Mouse (Mus musculus): ENCODE measurements around the gene Pramel1.
A peak's percentile ranks its signal among the peaks of the same experiment; 100 is the strongest.
"Not testable (repeated sequence)": the region's sequence is repeated elsewhere in the genome, so short reads cannot be mapped to it uniquely, and the experiment has no call there.

The Pramel1 gene

DNA sequence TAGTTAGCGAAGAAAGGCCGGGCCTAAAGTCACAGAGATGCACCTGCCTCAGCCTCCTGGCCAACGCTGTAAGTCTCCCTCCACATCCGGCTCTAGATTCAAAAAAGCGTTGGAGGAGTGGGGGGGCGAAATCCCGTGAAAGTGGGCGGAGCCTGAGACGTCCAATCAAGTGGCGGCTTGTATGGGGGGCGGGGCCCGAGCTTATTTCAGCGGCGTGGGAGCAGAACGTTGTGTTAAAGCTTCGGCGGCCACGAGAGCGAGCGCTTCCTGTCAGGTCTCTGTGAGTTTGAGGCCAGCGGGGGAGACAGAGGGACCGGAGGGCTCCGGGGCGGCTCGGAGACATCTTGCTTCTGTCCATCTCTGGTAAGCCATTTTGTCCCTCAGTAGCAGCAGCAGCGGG lies at the start of gene Pramel1:
Pramel1 (plus strand) TSS at position 248 of the 400 bp plus-strand sequence.
- DNase-seq (ENCODE audit: low read depth, low spot score) = no peak

DNA sequence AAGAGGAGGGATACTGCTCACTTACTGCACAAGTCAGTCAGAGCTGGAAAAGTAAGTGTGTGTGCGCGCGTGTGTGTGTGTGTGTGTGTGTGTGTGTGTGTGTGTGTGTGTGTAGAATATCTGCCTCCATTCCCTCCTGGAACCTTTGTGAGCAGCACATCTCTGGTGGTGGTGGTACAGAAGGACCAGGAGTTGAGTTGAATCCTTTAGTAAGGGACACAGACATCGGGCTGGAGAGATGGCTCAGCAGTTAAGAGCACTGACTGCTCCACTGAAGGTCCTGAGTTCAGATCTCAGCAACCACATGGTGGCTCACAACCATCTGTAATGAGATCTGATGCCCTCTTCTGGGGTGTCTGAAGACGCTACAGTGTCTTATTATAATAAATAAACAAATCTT lies 48.7 kb upstream of the Pramel1 start:
- not testable (repeated sequence) for DNase-seq (ENCODE audit: low read depth, low spot score)

DNA sequence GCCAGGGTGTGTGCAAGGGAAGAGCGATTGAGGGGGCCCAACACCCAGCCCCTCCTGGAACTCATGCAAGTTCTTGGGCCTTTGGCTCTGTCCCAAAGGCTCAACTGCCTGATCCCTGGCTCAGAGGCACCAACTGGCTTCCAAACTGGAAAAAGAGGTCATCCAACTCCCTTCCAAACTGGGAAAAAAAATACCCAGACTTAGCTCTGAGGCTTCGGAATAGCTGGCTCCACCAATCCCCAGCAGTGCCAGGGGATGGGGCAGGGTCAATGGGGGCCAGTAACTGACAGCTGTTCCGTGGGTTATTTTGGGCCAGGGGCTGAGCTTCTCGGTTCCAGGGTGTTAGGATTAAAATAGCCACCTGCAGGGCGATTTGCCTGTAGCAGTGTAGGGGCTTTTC lies 45.5 kb upstream of the Pramel1 start:
- DNase-seq (ENCODE audit: low read depth, low spot score) = no peak

DNA sequence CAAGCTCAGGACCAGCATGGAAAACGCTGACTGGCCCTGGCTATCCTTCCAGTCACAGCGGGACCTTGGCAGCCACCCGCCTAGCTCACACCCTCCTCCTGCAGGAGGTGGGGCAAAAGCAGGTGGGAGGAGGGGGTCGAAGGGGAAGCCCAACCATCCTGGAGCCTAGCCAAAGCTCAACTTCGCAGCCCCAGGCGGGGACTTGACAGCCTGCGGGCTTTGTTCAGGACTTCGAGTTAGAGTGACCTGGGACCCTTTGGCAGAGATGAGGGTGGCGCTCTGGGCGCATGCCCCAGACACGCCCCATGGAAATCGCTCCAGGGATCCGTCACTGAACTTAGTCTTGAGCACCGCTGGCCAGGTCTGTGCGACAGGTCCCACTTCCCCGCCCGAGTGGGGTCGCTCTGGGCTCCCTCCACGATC lies 44.7 kb upstream of the Pramel1 start, which contains the start of gene Lrrc38:
Lrrc38 (plus strand) TSS at position 274 of the 423 bp plus-strand sequence.
- DNase-seq (ENCODE audit: low read depth, low spot score) = no peak

DNA sequence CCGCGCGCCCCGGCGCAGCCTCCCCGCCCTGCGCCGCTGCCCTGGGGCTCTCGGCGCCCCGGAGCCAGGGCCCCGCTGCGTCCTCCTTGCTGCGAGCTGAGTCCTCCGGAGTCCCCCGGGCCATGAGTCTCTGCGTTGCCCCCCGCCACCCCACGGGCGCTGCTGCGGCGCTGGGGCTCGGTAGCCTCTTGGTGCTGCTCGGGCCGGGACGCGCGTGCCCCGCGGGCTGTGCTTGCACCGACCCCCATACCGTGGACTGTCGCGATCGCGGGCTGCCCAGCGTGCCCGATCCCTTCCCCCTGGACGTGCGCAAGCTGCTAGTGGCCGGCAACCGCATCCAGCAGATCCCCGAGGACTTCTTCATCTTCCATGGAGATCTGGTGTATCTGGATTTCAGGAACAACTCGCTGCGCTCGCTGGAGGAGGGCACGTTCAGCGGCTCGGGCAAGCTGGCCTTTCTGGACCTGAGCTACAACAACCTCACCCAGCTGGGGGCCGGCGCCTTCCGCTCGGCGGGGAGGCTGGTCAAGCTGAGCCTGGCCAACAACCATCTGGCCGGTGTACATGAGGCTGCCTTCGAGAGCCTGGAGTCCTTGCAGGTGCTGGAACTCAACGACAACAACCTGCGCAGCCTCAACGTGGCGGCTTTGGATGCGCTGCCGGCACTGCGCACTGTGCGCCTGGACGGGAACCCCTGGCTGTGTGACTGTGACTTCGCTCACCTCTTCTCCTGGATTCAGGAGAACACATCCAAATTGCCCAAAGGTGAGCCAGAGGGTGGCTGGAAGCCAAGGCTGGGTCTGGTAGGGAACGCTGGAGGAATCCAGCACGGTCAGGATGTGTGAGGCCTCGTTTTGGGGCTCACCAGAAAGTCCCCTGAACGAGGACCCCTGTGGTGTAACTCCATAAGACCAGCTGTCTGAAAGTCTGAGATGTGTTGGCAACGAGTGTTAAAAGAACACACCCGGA lies 43.9 kb upstream of the Pramel1 start:
- DNase-seq (ENCODE audit: low read depth, low spot score) = no peak

DNA sequence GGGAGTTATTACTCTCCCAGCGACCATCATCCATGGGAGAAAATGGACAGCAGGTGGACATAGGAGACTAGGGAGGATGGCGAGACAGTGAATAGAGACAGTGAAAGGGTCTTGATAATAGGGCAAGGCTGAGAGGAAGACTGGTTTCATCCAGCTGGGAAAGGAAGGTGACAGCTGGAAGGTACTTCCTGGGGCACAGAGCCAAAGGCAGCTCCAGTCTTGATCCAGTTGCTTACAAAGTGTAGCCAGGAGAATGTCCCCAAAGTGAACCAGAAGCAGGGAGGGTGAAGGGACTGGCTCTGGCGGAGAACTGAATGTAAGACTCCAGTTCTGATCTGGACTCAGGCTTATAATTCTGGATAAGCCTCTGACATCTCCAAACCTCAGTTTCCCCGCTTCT lies 41.9 kb upstream of the Pramel1 start:
- no peak for DNase-seq (ENCODE audit: low read depth, low spot score)

DNA sequence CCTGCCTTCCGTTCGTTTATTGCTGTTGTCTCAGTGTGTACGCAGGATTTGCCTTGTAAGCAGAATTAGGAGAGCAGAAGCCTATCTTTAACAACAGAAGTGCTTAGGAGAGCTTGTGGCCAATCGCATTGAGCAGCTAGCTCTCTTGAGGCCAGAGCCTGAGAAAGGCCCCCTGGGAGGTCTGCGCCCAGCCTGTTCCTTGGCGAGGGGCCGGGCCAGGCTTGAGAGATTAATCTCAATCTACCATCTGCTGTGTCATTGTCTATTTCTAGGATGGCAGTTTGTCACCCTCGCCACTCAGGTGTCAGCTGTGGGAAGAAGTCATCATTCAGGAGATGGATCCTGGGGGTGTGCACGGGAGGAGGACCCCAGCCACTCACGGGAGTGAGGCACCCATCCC lies 32.7 kb upstream of the Pramel1 start:
- no peak for DNase-seq (ENCODE audit: low read depth, low spot score)

DNA sequence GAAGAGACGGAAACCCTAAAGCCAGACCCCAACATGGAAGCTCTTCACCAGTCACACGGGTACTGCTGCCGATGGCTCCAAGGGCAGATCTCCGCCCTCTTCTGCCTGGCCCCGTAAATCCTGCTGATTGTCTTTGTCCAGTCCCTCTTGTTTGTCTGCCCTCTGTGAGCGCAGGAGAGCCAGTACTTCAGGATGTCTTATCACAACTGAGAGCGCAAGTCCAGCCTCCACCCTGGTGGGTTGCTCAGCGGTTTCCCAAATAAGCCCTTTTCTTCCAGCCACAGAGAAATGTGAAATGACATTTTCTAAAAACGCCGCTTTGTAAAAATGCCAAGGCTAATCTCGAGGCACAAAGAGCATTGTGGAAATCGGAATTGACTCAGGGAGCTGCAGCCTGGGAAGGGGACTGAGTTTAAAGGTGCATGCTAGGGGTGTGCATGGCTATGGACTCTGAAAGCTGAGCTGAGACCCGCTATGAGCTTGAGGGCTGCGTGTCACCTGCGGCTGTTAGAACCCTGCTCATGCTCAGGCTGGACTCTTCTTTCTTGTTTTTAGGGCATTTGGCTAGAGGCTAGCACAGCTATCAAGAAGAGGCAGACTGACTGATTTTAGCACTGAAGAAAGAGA lies 27.7 kb upstream of the Pramel1 start:
- no peak for DNase-seq (ENCODE audit: low read depth, low spot score)

DNA sequence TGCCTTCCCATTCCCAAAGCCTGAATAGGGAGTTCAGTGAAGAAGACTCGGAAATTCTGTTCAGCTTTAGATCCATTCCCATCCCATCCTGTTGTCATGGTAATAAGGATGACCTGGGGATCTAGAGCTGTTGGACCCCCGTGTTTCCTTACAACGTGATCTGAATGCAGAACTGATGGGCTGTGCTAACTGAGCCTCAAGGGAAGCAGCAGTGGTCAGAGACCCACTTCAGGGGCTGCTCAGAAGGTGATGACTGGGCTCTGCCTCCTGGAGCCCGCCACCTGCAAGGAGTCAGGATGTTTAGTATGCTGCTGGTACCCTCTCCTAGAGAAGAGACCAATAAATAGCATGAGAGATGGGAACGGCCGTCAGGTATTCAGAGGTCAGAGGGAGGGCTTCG lies 14.7 kb upstream of the Pramel1 start:
- no peak for DNase-seq (ENCODE audit: low read depth, low spot score)

DNA sequence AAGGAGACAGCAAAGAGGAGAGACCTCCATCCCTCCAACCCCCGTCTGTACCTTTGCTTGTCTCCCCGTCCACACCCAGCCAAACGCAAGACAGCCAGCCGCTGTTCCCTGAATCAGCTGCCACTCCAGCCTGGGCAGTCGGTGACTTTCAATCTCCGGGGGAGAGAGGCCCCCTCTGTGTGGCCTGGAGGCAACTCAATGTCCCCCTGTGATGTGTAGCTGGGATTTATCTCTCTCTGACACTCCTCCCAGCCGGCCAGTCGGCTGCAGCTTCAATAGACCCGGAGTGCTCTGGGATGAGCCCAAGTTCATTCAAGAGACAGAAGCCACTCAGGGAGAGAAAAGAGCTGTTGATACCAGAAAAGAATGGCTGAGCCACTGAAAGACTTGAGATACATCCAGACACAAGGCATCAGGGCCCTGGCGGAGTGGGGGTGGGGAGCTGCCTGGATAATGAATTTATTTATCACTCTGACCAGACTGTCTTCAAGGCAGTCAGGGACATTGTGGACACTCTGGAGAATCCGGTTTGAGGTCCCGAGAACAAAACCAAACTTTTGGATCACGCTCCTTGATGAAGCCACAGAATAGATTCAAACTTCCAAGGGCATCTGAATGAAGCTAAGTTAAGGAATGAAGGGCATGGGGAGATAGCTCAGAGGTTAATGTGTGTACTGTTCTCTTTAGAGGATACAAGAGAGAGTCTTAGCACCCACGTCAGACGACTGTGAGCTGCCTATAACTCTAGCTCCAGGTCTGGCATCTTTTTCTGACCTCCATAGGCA lies 14.1 kb upstream of the Pramel1 start:
- DNase-seq (ENCODE audit: low read depth, low spot score) = no peak

DNA sequence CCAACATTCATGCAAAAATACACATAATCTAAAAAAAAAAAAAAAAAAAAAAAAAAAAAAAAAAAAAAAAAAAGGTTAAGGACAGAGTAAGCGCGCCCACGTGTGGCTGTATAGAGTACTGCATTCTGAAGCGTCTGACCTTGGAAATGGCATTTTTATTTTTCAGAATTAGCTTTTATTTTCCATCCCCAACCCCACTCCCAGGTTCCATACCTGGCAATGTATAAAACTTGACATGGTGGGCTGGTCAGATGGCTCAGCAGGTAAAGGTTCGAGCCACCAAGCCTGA lies 13.6 kb upstream of the Pramel1 start:
- DNase-seq (ENCODE audit: low read depth, low spot score) = no peak

DNA sequence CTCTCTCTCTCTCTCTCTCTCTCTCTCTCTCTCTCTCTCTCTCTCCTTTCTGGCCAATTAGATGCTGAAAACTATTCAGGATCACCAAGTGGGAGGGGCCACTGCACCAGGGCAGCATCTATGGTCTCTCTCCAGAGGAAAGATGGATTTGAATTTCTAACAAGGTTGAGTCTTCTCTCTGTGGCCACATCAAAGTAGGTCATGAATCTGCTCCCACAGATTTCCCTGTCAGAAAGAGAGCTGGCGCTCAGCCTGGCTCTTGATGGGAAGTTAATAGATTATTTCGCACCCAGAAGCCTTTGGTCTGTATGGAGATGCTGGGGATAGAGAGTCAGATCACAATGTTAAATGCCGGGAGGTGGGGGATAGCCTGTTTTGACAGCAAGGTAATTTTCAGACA lies 12.1 kb upstream of the Pramel1 start:
- no peak for DNase-seq (ENCODE audit: low read depth, low spot score)

DNA sequence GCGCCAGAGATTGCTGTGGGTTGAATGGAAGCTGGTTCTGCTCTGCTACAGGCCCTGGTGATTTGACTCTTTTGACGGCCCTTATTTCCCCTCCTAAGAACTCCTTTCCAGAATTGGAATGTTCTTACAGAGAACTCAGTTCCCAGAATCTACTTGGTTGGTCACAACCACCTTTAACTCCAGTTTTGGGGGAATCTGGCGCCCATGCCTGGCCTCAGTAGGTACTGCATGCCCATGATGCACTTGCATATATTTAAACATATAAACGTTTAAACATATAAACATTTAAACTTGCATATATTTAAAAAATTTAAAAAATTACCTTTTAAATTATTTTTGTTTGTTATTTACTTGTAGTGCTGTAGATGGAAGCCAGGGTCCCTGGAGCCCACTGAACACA lies 10.6 kb upstream of the Pramel1 start:
- DNase-seq (ENCODE audit: low read depth, low spot score) = no peak

DNA sequence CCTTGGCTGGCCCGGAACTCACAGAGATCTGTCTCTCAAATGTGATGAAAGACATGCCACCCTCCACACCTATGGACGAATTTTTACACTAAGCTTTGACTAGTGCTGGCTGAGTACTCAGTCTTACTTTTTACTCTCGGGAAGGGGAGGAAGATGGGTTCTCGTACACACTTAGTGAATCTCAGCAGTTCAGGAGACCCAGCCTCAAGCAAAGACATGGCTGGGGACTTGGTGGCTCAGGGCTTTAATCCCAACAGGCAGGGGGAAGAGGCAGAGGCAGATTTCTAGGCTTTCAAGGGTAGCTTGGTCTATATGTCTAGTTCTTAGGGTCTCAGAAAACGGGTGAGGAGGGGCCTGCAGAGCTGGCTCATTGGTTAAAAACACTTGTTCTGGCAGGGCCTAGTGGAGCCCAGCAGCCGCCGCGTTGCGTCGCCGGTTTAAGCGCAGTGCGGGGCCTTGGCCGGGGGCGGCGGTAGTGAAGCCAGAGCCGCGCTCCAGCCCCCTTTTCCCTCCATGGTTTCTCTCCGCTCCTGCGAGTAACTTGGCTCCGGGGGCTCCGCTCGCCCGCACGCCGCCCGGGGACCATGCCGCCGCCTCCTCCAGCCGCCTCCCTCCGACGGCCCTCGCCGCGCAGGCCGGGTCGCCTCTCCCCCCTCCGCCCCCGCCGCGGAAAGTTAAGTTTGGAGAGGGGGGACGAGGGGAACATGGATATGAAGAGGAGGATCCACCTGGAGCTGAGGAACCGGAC lies 5.1 kb upstream of the Pramel1 start:
- DNase-seq (ENCODE audit: low read depth, low spot score) = no peak

DNA sequence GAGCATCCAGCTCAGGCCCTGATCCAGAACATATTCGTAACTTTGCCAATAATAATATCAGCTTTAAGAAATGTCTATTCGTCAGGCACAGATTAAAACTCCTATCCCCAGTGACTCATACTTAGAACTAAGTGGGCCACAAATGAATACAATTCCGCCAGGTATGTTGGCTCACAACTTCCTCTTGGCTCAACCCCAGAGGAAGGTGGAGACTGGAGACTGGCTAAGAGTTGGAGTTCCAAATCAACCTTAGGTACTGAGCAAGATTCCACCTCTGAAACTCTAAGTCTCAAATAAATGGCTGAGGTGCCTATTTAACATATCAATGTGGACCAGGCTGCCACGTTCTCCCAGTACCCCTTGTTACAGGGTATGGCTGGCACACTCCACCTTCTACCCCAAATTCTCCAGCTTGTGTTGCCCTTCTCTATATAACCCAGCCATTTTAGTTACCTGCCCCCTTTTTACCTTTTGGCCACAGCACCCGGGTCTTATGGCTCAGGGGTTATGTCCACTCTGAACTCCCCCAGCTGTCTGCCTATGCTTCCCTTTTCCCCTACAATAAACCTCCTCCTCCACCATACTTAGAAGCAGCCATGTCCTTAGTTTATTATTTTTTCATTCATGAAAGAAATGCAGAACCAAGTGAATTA lies 17.5 kb downstream of the Pramel1 start:
- no peak for DNase-seq (ENCODE audit: low read depth, low spot score)

DNA sequence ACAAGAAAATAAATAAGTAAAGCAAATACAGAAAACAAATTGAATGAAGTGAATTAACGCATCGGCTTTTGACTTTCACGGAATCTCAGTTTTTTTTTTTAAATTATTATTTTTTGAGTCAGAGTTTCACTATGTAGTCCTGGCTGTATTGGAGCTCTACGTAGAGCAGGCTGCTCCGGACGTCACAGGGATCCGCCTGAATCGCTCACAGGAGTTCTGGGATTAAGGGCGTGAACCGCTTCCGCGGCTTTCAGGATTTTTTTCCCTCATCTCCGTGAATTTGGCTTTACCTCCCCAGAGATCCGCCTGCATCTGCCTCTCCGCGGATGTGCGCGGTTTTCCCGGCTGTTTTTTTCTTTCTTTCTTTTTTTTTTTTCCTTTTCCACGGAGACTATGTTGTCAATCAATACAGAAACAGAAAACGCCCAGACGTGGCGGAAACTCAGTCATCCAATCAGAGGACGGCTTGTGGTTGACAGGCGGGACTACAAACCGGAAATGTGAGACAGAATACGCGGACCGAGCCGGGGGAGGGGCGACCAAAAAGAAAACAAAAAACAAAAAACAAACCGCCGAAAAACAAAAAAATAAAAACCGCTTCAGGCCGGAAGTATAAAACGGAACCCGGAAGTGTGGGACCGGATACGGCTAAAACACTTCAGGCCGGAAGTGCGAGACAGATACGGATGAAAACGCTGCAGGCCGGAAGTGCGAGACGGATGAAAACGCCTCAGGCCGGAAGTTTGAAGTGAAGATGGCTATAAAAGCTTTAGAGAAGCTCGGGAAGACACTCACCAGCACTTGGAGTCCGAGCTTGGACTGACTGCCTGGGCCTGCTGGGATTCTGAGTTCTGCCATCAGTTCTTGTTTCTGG lies 18.2 kb downstream of the Pramel1 start, which contains the start of gene Pramef8:
Pramef8 (plus strand) TSS at position 208 of the 874 bp plus-strand sequence.
- DNase-seq (ENCODE audit: low read depth, low spot score) = peak; percentile 90

DNA sequence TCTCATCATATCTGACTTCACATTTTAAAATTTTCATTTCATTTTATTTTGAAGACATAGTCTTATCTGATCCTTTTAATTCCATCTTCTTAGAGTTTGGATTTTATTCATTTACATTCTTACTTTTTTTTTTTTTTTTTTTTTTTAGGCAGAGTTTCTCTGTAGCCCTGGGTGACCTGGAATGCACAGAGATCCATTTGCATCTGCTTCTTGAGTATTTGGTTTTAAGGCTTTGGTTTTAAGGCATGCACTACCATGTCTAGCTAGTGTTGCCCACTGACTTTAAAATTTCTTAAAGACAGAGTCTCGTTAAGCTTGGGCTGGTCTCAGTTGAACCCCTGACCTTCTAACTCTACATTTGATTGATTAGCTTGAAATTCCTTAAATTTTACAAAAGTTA lies 19.4 kb downstream of the Pramel1 start:
- DNase-seq (ENCODE audit: low read depth, low spot score) = no peak

DNA sequence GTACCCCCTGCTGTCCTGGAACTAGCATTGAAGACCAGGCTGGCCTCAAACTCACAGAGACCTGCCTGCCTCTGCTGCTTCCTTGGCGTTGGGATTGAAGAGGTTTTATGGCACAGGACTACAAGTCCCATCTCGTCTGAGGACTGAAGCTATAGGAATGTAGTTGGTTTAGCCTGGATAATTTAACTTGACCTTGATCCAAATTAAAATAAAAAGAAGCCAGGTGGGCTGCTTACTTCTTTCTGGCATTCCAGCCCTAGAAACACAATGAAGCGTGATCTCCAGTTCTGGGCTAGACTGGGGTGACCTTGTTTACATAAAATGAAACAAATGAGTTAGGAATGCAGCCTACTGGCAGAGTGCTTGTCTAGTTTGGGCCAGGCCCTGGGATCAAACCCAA lies 19.9 kb downstream of the Pramel1 start:
- DNase-seq (ENCODE audit: low read depth, low spot score) = no peak

DNA sequence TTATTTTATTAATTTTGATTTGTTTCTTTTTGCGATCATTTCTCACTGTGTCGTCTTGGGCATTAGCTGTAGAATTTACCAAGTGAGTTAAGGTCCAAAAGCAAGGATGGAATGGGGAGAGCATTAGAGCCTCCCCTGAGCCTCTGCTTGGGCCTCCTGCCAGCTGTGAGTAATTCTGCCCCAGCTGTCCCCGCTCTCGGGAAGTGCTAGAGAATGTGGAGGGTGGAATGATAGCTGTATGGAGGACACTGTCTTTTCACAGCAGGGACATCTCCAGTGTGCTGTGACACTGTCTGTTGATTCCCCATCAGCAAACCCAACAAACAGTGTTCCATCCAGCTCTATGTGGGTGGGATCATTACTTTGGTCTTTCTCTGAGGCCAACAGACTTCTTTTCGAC lies 32.5 kb downstream of the Pramel1 start:
- not testable (repeated sequence) for DNase-seq (ENCODE audit: low read depth, low spot score)

All from retina, adult 2 months (tissue).